Mouse (Mus musculus): ENCODE results near the gene Lypd6b.

Lypd6b gene

DNA sequence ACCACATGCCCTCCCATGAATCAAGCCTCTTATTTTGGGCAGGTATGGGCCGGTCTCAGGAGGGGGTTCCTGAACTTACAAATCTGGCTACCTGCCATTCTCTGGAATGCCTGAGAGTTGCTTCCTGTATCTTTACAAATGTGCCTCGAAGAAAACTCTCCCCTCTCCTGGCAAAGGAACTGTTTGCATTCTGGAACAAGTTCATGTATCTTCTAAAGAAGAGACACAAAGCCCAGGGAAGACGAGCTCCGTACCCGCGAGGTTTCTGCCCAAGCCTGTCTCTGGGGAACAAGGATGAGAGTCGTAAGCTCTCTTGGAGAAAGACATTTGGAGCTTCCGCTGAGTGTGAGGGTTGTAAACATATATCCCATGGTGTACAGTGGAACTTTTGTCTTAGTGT, 150.8 kb downstream of the Lypd6b start:
- no peak for DNase-seq (ENCODE audit: low read depth, low spot score)

DNA sequence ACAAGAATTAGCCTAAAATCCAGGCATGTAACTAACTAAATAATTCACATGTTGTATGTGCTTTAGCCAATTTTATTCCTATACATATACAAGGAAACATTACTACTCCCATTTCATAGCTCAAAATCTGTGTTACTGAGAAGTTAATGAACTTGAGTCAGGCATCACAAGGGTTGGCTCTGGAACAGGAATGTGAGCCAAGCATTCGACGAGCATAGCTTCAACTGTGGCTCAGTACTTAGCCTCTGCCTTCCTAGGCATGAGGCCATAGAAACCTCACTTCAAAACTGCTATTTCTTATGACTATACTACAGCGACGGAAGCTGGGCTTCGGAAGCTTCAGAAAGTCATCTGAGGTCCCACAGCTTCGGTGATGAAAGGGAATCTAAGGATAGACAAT, 152.9 kb downstream of the Lypd6b start:
- DNase-seq (ENCODE audit: low read depth, low spot score), result no peak

DNA sequence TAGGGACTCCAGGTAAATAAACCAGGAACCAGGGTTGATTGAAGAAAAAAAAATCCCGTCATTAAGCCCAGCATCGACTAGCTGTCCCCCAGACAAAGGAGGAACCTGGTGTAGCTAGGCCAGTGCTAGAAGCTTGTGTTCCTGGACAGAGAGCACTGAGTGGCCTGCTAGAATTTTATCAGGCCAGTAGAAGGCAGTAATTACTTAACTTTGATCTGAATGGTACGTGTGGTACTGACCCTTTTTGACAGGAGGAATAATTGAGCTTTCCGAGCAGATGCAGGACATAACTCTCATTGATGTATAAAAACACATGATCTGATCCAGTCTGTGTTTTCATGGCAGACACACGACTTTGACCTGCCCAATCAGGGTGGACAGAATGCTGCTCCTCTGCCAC, 154.6 kb downstream of the Lypd6b start:
- DNase-seq (ENCODE audit: low read depth, low spot score), result no peak

DNA sequence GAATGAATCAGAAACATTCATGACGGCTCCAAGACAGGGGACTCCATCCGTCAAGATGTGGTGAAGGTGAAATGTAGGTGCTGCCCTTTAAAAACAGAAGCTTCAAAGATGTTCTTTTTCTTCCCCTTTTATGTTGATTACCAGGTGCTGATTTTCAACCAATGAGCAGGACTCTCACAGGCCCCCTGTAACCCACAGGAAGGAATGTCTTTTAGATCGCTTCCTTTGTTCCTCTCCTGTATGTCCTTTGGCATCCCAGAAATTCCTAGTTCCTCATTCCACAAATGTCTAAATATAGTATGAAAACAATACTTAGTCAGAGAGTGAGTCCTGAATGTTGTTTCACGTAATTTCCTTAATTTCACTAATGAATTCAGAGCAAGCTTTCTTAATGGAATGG, 164.2 kb downstream of the Lypd6b start:
- no peak for DNase-seq (ENCODE audit: low read depth, low spot score)

DNA sequence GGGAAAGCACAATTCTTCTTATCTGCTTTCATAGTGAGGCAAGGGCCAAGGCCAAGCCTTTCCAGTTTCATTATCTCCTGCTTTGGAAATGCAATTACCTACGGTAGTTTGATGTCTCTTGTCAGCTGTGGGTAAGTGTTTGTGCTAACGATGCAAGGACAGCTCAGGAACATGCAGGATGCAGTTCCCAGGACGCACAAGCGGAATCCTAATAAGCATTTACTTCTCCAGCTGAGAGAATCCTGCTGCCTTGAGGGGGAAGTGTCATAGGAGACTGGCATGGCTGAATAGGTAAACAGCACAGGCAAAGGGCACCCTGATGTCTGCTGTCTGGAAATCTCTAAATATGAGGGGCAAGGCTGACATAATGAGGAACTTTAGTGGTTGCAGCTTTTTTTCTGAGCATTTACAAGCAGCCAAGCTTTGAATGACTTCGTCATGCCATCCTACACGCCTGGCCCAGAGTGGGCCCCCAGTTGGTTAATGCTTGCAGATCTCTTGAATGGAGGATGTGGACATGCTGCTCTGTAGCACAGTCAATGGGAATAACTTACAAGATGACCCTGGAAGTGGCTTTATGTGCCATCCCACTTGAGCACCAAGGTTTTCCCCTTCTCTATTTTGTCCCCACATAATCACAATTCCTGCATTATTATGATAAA, 165.3 kb downstream of the Lypd6b start:
- DNase-seq (ENCODE audit: low read depth, low spot score), result no peak

DNA sequence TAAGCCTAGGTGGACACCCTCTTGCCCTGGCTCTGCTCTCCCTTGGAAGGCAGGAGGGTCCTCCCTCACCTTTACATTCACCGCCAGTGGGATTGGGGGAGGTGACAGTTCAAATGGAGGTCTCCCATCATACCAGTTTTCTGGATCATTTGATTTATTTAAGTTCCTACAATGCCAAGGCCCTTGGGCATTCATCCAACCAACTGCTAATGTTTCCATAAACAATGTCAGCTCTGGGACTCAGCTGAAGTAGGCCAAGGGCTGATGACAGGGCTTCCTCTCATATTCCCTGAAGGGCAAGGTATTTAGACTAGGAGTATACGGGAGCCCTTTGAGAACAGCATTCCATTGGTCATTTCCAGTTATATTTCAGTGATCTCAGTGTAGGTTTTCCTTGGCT, 170.0 kb downstream of the Lypd6b start:
- no peak for DNase-seq (ENCODE audit: low read depth, low spot score)

DNA sequence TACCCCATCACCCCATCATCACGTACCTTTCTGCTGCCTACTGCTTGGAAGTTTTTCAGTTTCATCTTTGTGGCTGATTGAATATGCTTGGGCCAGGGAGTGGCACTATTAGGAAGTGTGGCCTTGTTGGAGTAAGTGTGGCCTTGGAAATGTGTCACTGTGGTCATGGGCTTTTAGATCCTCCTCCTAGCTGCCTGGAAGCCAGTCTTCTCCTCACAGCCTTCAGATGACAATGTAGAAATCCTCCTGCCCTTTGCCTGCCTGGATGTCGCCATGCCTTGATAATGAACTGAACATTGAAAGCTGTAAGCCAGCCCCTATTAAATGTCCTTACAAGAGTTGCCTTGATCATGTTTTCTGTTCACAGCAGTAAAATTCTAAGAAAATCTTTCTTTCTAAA, 174.5 kb downstream of the Lypd6b start:
- no peak for DNase-seq (ENCODE audit: low read depth, low spot score)

DNA sequence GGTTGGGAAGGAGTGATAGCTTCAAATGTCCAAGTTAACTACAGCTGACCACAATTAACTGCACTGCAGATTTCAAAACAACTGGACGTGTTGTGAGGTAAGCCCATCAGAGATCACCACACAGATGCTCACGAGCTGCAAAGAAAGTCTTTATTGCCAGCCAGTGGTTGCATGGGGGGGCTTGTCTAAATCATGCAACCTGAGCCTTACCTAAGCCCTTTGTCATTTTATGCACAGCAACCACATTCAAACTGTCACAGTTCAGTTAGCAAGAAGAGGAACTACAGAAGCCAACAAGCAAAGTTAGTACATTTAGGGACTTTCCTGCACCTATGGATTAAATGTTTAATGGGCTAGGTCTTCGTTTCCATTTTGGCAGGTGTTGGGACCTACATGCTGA, 177.4 kb downstream of the Lypd6b start:
- no peak for DNase-seq (ENCODE audit: low read depth, low spot score)

DNA sequence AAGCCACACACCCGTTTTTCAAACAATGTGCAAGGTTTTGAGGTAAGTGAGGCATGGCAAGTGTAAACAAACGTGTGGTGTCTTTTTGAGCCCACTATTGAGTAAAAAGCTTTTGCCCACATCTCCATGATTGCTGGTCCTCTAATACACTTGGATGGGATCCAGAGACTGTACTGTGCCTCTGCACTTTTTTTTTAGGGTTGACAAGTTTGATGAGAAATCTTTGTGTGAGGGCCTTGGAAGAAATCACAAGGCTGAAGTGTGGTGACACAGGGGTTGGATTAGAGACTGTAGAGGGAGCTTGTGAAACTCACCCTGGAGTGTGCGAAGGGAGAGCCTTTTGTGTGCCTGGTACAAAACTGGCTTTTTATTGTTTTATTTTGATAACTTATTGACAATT, 180.3 kb downstream of the Lypd6b start:
- DNase-seq (ENCODE audit: low read depth, low spot score), result no peak

DNA sequence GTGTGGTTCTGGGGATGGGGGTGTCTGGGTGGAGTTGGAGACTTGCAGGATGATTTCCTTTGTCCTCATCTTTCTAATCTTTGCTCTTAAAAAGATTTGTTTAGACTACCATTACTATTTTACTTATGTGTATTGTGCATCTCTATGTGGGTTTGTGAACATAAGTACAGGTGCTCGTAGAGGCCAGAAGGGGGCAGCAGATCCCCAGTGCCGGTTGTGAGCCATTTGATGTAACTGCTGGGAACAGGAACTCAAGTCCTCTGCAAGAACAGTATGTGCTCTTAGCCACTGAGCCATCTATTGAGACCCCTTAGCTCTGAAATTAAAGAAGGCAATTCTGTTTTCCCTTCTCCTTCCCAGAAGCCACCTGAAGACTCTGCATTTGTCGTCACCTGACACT, 183.5 kb downstream of the Lypd6b start:
- no peak for DNase-seq (ENCODE audit: low read depth, low spot score)

DNA sequence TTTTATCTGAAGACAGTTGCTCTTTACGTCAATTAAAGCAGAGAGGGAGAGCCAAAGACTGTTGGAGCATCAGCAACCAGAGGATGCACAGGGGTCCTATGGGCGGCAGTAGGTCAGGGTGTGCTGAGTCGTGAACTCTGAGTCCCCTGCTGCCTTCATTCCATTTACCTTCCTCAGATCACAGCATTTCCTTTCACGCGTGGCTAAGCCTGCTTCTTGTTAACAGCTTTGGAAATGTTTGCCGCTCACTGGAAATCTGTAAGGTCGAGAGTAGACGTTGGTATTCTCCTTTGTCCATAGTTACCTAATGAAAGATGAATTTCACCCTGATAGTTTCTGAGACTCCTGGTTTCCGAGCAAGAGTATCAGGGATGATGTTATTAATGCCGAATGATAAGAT, 191.1 kb downstream of the Lypd6b start:
- DNase-seq (ENCODE audit: low read depth, low spot score), result no peak

DNA sequence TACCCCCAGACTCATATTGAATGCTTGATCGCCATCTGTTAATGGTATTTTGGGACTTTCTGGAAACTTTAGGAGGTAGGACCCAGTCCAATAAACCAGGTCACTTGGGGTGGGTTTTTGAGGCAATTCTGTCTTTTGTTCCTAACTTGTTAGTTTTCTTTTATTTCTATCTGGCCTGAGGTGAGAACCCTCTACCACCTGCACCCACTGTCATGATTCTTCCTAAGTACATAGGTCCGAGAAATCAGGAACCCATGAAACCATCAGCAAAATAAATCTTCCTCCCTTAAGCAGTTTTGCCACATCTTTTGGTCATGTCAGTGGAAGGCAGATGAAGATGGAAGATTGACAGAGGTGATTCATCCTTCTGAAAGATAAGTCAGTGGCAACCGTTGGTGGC, 192.5 kb downstream of the Lypd6b start:
- DNase-seq (ENCODE audit: low read depth, low spot score), result no peak

DNA sequence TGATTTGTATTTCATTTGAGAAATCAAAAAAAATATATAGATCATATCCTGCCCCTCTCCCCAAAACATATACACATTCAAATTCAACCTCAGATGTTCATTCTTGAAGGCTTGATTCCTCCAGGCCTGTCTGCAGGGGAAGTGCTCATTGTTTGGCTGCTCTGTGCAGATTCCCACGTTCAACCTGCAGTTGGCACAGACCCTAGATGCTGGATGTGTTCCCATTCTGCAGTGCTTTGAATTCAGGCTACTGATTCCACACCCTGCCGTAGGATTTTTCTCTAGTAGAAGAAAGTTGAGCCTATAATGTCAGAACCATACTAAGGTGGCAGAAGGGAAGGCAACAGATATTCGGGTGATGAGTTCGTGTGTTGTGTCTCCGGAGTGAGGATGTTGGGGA, 195.5 kb downstream of the Lypd6b start:
- no peak for DNase-seq (ENCODE audit: low read depth, low spot score)

DNA sequence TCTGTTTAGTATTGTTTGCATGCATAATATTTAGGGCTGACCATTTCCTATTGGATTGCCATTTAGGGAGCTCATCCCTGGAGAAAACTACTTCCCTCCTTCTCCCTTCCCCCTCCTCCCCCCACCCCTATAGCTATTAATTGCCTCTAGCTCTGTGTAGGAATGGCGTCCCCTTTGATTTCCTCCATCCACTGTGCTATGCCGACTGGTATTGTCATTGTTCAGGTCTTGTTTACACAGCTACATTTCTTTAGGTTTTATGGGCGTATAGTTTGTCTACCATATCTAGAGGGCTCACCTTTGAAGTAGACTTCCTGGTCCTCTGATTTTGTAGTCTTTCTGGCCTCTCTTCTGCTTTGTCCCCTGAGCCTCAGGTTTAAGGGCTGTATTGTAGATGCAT, 197.3 kb downstream of the Lypd6b start:
- no peak for DNase-seq (ENCODE audit: low read depth, low spot score)

DNA sequence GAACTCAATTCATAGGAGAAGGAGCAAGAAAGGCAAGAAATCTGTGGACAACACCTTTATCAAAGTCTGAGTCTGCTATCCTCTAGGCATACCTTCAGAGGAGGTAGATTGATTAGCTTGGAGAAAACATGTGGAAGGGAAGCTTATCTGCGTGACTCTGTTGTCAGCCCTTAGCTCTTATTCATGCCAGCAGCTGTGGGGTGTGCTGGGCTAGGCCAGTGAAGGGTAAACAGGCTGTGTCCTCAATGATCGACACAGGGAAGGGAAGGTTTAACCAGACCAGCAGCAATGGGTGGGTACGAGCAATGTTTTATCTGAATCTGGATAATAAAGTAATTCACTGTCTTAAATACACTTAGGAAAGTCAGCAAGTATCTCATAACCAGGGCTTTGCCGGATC, 208.4 kb downstream of the Lypd6b start:
- DNase-seq (ENCODE audit: low read depth, low spot score), result no peak

DNA sequence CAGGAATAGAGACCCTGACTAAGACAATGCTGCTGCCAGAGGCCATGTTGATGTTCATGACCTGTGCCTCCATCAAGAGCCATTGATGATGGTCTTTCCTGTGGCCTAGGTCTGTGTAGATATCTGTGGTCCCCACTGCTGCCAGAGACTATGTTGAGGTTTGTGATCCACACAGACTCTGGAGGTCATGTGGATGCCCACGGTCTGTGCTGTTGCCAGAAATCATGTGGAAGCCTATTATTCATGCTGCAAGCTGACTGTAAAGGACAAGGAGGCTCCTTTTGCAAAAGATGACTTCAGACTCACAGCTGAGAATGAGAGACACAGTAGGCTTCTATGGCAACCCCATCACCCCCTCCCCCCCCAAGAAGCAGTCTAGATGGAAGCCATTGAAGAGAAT, 209.7 kb downstream of the Lypd6b start:
- no peak for DNase-seq (ENCODE audit: low read depth, low spot score)
